Mouse (Mus musculus): ENCODE measurements around the gene Ptcd1. TPM values are rescaled to one million over a fixed set of nuclear protein-coding genes. Genes with fewer than 3 reads are reported as not detected.

The Ptcd1 gene
- total and polyA plus RNA-seq, 3 experiments: 11.4 to 13.9 (median 11.7) TPM

DNA sequence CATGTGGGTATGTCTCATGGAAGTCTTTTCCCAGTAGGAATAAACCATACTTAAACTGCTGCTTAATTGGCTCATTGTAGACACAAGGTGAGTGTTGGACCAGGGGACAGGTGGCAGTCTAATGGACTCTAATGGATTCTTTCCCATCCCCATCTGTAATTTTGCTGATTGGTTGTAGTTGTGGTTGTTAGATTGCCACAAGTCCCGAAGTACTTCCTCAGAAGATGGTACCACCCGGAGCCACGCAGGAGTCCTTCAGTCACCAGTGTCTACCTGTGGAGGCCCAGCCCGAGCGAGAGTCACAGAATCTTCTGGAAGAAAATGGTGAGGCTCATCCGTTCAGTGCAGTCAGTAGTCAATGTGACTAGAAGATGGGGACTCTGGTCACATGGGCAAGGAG is 40.5 kb upstream of the Ptcd1 start:
- dilution Hi-C loops (cut with MboI; ENCODE audit: extremely low pct_ligation_motif_present, extremely low pct_unique_long_range_greater_than_20kb, low sequenced_read_pairs) (no loop called here), in situ Hi-C loops (cut with MboI; ENCODE audit: low pct_ligation_motif_present, low pct_unique_long_range_greater_than_20kb, low sequenced_read_pairs) (no loop called here)
- Histone ChIP-seq H3K27ac (ENCODE audit: insufficient read depth, low read depth) (no peak overlapping the region), H3K9ac (ENCODE audit: insufficient read depth, low read depth) (no peak overlapping the region), H3K9me3 (replicated peaks; ENCODE audit: low read length) (no peaks in the 10 kb centered on the region), H3K4me1 (ENCODE audit: control insufficient read depth in 1 of 2, insufficient read depth in 2 of 2) (peaks cover 0 to 19% of the 10 kb centered on the region in 2 experiments; a peak in 2 of 4 replicates), H3K79me2 (replicated peaks; ENCODE audit: control insufficient read depth, extremely low read depth, insufficient read depth, poor library complexity, severe bottlenecking) (no peaks in the 10 kb centered on the region; the same call in 1 of the 2 replicates), H3K27me3 (replicated peaks) (no peaks in the 10 kb centered on the region), H3K4me3 (replicated peaks in 1 of 3; ENCODE audit: low read depth in 2 of 3, low read length in 2 of 3, poor library complexity in 1 of 3) (no peak overlapping the region), H3K36me3 (replicated peaks in 1 of 2; ENCODE audit: control insufficient read depth in 1 of 2, insufficient read depth in 1 of 2, low read length in 1 of 2) (peaks cover 29 to 39% of the 10 kb centered on the region in 2 experiments), H3K4me2 (ENCODE audit: insufficient read depth, low read depth, poor library complexity, severe bottlenecking) (no peak overlapping the region)
- no peak for DNase-seq (ENCODE audit: extremely low read depth)
- TF ChIP-seq POLR2A (IDR thresholded peaks at IDR 0.05; ENCODE audit: low read depth, low read length): no peak

DNA sequence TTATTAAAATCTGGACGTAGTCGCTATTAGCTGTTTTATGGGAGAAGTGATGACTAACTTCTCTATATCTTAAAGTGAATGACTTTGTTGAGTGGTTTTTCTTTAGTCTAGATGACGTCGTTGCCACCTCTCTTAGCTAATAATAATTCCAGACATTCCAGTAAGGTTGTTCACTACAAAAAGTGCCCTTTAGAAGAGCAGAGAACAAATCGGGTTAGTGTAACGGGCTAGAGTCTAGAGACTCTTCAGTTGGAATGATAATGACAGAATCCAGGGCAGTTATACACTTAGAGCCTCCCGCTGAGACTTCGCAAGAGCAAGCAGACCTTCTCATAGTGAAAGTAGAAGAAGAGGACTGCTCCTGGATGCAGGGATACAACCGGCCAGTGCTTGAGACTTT is 38.1 kb upstream of the Ptcd1 start:
- dilution Hi-C loops (cut with MboI; ENCODE audit: extremely low pct_ligation_motif_present, extremely low pct_unique_long_range_greater_than_20kb, low sequenced_read_pairs) (no loop called here), in situ Hi-C loops (cut with MboI; ENCODE audit: low pct_ligation_motif_present, low pct_unique_long_range_greater_than_20kb, low sequenced_read_pairs) (no loop called here)
- Histone ChIP-seq H3K4me2 (ENCODE audit: insufficient read depth, low read depth, poor library complexity, severe bottlenecking) (peak overlapping the region; percentile 65), H3K9me3 (replicated peaks; ENCODE audit: low read length) (no peaks in the 10 kb centered on the region), H3K79me2 (replicated peaks; ENCODE audit: control insufficient read depth, extremely low read depth, insufficient read depth, poor library complexity, severe bottlenecking) (peaks cover 12% of the 10 kb centered on the region), H3K36me3 (replicated peaks in 1 of 2; ENCODE audit: control insufficient read depth in 1 of 2, insufficient read depth in 1 of 2, low read length in 1 of 2) (peaks cover 10 to 16% of the 10 kb centered on the region in 2 experiments), H3K27ac (ENCODE audit: insufficient read depth, low read depth) (no peak overlapping the region), H3K27me3 (replicated peaks) (no peaks in the 10 kb centered on the region), H3K4me1 (ENCODE audit: control insufficient read depth in 1 of 2, insufficient read depth in 2 of 2) (peaks cover 0 to 26% of the 10 kb centered on the region in 2 experiments; a peak in 2 of 4 replicates), H3K4me3 (replicated peaks in 1 of 3; ENCODE audit: low read depth in 2 of 3, low read length in 2 of 3, poor library complexity in 1 of 3) (peak overlapping the region; percentile 65 to 80 (median 66)), H3K9ac (ENCODE audit: insufficient read depth, low read depth) (peak overlapping the region; percentile 85)
- DNase-seq (ENCODE audit: extremely low read depth): no peak
- TF ChIP-seq KAT2A (IDR thresholded peaks at IDR 0.05; ENCODE audit: insufficient replicate concordance, low read length) (no peak), UBTF (IDR thresholded peaks at IDR 0.05; ENCODE audit: low read depth, low read length) (no peak), JUN (IDR thresholded peaks at IDR 0.05; ENCODE audit: insufficient read depth, low read depth, low read length) (no peak), MAFK (IDR thresholded peaks at IDR 0.05; ENCODE audit: insufficient replicate concordance, low read length) (no peak), ZMIZ1 (IDR thresholded peaks at IDR 0.05; ENCODE audit: low read depth, low read length) (no peak), SMC3 (IDR thresholded peaks at IDR 0.05; ENCODE audit: low read depth, low read length) (no peak), TCF12 (IDR thresholded peaks at IDR 0.05; ENCODE audit: low read depth, low read length) (no peak), SIN3A (IDR thresholded peaks at IDR 0.05; ENCODE audit: low read length) (no peak), MEF2A (IDR thresholded peaks at IDR 0.05; ENCODE audit: borderline replicate concordance, low read depth, low read length) (no peak), MYC (IDR thresholded peaks at IDR 0.05; ENCODE audit: low read depth, low read length) (no peak), TBP (conservative IDR thresholded peaks at IDR 0.05; ENCODE audit: low read depth, low read length) (no peak), POLR2A (IDR thresholded peaks at IDR 0.05; ENCODE audit: low read depth, low read length) (no peak), PAX5 (IDR thresholded peaks at IDR 0.05; ENCODE audit: low read length) (no peak), ETS1 (conservative IDR thresholded peaks at IDR 0.05; ENCODE audit: low read depth, low read length) (no peak), EP300 (IDR thresholded peaks at IDR 0.05; ENCODE audit: low read length) (no peak)

Measured in CH12.LX (cell line).